Mouse (Mus musculus) stomach, embryonic 14.5 days (tissue): ENCODE measurements around the gene Icam2. TPM values are rescaled to one million over a fixed set of nuclear protein-coding genes. Genes with fewer than 3 reads are reported as not detected.

Source experiments
- ATAC-seq: fragments of 200-750 bp; cut with Nextera tagmentation; 2 replicates; pipeline ENCODE4 v1.8.0; 2017; ENCODE audit warnings: low read depth, moderate TSS enrichment; ENCODE audit not compliant: insufficient number of reproducible peaks, insufficient read depth, low FRiP score
- H3K27ac ChIP-seq: fragments of 300-500 bp; sonication (generic); 2 replicates; pipeline ENCODE4 v1.5.1; 2014; ENCODE audit warnings: mild to moderate bottlenecking, low read length, moderate library complexity, mixed read lengths
- H3K27me3 ChIP-seq: fragments of 300-500 bp; sonication (generic); 2 replicates; pipeline ENCODE4 v1.6.1; 2014; ENCODE audit warnings: low read length, control low read depth, mixed read lengths; ENCODE audit not compliant: control insufficient read depth, insufficient read depth
- H3K36me3 ChIP-seq: fragments of 300-500 bp; sonication (generic); 2 replicates; pipeline ENCODE4 v1.6.1; 2014; ENCODE audit warnings: mild to moderate bottlenecking, control low read depth, low read length, moderate library complexity, mixed read lengths; ENCODE audit not compliant: control insufficient read depth, insufficient read depth
- H3K4me1 ChIP-seq: fragments of 300-500 bp; sonication (generic); 2 replicates; pipeline ENCODE4 v1.6.1; 2014; ENCODE audit warnings: low read length, control low read depth, mixed read lengths; ENCODE audit not compliant: control insufficient read depth, insufficient read depth
- H3K4me2 ChIP-seq: fragments of 300-500 bp; sonication (generic); replicated peaks from 2 replicates; pipeline ENCODE4 v1.6.1; 2014; ENCODE audit warnings: low read depth, low read length, control low read depth
- H3K4me3 ChIP-seq: fragments of 300-500 bp; sonication (generic); 2 replicates; pipeline ENCODE4 v1.5.1; 2014; ENCODE audit warnings: low read depth, low read length, control low read depth
- H3K9ac ChIP-seq: fragments of 300-500 bp; sonication (generic); replicated peaks from 2 replicates; pipeline ENCODE4 v1.6.1; 2014; ENCODE audit warnings: low read depth, mild to moderate bottlenecking, control low read depth, low read length, moderate library complexity, mixed read lengths
- H3K9me3 ChIP-seq: fragments of 300-500 bp; sonication (generic); 2 replicates; pipeline ENCODE4 v1.6.1; 2016; ENCODE audit warnings: low read depth, low read length, control low read depth; ENCODE audit not compliant: control insufficient read depth
- WGBS: fragments of 180-500 bp; shearing (Covaris S2); extraction: QIAGEN DNeasy Blood & Tissue Kit; methylation state at CpG from one replicate; pipeline ENCODE4 v1.1.7; 2014; 5-methylcytosine and 5-hydroxymethylcytosine counted together
- polyA plus RNA-seq: library from polyadenylated mRNA; unstranded; fragments of >200 nt; fragmentation: Nextera tagmentation; extraction: Ambion mirVana; gene quantifications from 2 replicates; pipeline ENCODE4 v1.2.1, GENCODE M21; 2014

Gene Icam2
- polyA plus RNA-seq, 1 experiment from 2014 or later = 43.4 TPM

DNA sequence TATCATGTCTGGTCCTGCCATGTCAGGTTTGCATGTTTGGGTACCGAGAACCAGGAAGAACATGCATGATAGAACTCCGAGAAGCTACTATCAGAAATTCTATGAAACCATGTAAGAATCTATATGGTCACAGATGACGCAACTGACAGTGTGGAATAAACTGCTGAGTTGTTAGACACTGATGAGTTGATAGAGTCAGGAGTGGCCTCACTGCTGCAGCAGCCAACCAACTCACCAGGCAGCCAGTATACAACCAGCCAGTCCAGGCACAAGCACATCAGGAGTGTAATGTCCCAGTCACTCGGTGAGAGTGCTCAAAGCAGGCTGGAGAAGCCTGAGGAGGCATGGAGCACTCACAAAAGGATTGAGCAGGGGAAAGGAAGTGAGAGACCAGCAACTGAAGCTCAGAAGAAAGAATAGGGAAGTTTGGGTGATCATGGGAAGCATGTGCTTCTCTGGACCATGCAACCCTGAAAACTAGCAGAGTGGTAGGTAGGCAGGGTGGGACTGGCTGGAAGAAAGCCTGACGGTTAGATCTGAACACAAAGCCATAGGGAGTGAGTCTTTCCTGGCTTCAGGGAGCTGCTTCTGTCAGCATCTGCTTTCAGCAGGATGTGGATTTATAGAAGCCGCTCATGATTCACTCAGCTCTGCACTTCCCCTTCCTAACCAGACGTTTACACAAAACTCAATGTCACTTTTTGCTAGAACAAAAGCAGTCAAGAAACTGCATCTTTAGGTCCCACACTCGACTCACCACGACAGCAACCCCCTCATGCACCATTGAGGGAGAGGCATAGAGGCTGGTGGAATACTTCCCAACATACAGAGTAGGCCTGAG is 31.6 kb upstream of the Icam2 start:
- ATAC-seq = no peak
- no peak overlapping the region for H3K27ac ChIP-seq
- no peaks in the 10 kb centered on the region for H3K9me3 ChIP-seq
- 73% methylated on average over 9 of the region's 9 CpGs for WGBS
- H3K36me3 ChIP-seq = no peaks in the 10 kb centered on the region
- no peaks in the 10 kb centered on the region for H3K27me3 ChIP-seq
- no peak overlapping the region for H3K9ac ChIP-seq
- no peak overlapping the region for H3K4me2 ChIP-seq
- H3K4me3 ChIP-seq = no peak overlapping the region
- no peaks in the 10 kb centered on the region for H3K4me1 ChIP-seq

DNA sequence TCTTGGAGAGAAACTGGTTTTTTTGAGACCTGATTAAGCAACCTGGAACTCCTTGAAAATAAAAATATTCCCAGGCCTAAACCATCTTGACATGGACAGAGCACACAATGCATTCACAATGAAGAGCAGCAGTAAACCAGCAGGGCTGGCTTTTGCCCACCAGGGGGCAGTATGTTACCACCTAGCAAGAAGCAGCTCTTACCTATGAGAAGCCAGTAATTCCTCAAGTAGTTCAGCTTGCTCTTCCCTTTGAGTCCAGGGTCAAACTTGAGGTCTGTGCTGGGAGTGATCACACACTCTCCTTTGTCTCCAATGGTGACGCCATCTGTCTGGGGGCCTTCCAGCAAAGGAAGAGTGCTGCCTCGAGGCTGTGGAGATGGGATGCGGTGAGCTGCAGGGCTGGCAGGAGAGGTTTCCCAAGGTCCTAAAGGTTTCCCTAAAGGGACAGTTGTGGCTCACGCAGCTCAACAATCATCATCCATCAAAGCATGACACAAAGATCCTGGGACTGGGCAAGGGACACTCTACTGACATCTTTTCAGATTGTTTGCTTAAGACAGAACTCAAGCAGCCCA is 30.8 kb upstream of the Icam2 start:
- H3K4me1 ChIP-seq = no peaks in the 10 kb centered on the region
- ATAC-seq = peak; percentile 65; the same call in 1 of the 2 replicates

DNA sequence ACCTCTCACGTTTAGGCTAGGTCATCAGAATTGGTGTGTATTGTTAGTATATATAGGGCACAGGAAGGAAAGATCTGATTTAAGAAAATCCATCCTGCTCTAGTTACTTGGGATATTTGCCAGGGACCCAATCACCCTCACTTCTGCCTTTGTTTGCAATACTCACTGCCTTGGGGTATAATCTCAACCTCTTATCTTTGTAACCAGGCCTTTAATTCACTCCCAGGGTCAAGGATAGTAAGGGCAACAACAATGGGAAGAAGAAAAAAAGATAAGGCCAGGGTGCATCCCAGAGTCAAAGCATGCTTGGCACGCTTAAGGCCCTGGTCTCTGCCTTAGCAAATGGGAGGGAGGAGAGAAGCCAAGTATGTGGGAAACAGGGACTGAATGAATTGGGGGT is 30.0 kb upstream of the Icam2 start:
- no peak overlapping the region for H3K9ac ChIP-seq
- no peak for ATAC-seq
- no peak overlapping the region for H3K4me2 ChIP-seq
- H3K36me3 ChIP-seq = peaks cover 4% of the 10 kb centered on the region; the same call in 1 of the 2 replicates
- H3K4me1 ChIP-seq = no peaks in the 10 kb centered on the region
- no peaks in the 10 kb centered on the region for H3K27me3 ChIP-seq
- H3K9me3 ChIP-seq = no peaks in the 10 kb centered on the region
- H3K27ac ChIP-seq = no peak overlapping the region
- no peak overlapping the region for H3K4me3 ChIP-seq
- WGBS = 90% methylated on average over 2 of the region's 2 CpGs

More for the DNA sequence above, 30.8 kb upstream of the Icam2 start:
- Histone ChIP-seq H3K4me3 (no peak overlapping the region), H3K27me3 (no peaks in the 10 kb centered on the region), H3K9me3 (no peaks in the 10 kb centered on the region), H3K4me2 (no peak overlapping the region), H3K9ac (no peak overlapping the region), H3K36me3 (peaks cover 4% of the 10 kb centered on the region; the same call in 1 of the 2 replicates), H3K27ac (no peak overlapping the region)
- 30% methylated on average over 4 of the region's 4 CpGs for WGBS

DNA sequence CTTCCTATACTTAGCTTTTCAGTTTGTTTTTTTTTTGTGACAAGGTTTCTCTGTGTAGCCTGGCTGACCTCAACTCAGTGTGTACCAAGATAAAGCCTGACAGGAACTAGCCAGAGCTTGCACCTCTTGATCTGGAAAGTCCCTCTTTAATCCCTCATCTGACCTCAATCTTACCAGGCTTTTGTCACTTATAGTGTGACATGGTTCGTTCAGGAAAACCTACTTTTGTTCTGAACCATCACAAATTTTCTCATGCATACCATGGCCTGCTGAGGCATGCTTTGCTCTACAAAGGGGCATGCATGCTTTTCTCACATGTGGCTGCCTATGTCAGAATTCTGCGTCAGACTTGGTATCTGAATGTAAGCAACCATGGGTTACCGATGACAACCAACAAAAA is 28.5 kb upstream of the Icam2 start:
- H3K27ac ChIP-seq = no peak overlapping the region
- no peaks in the 10 kb centered on the region for H3K4me1 ChIP-seq
- 74% methylated on average over 3 of the region's 3 CpGs for WGBS
- no peak for ATAC-seq
- no peaks in the 10 kb centered on the region for H3K27me3 ChIP-seq
- H3K9ac ChIP-seq = no peak overlapping the region
- peaks cover 4% of the 10 kb centered on the region; the same call in 1 of the 2 replicates for H3K36me3 ChIP-seq
- no peak overlapping the region for H3K4me3 ChIP-seq
- no peak overlapping the region for H3K4me2 ChIP-seq
- H3K9me3 ChIP-seq = no peaks in the 10 kb centered on the region

DNA sequence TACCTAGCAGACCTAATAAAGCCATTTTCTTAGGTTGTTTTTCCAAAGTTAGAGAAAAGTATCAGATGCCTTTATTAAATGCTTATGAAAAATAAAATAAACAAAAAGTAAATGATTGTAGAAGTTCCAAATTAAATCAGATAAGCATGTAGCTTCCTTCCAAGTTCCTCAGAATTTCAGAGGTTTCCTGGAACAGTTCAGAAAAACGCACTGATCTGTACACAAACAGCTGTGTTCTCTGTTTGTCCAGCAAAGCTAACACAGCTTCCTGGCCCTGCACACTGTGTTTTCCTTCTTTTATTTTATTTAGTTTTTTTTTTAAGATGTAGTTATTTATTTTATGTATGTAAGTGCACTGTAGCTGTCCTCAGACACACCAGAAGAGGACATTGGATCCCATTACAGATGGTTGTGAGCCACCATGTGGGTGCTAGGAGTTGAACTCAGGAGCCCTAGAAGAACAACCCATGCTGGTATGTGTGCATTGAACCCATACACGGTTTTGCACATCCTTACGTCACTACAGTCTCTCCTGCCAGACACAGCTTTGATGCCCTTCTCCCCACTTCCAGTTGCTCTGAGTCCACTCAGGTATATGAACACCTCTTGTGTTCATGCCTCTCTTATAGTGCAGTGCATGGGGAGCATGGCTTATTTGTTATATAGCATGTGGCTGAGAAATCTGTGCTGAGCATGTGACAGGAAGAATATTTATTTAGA is 24.9 kb upstream of the Icam2 start:
- Histone ChIP-seq H3K27ac (no peak overlapping the region), H3K36me3 (peaks cover 4% of the 10 kb centered on the region; the same call in 1 of the 2 replicates), H3K4me3 (no peak overlapping the region), H3K9ac (no peak overlapping the region), H3K4me2 (no peak overlapping the region), H3K4me1 (no peaks in the 10 kb centered on the region), H3K27me3 (no peaks in the 10 kb centered on the region), H3K9me3 (no peaks in the 10 kb centered on the region)
- no peak for ATAC-seq
- WGBS = 87% methylated on average over 3 of the region's 3 CpGs

DNA sequence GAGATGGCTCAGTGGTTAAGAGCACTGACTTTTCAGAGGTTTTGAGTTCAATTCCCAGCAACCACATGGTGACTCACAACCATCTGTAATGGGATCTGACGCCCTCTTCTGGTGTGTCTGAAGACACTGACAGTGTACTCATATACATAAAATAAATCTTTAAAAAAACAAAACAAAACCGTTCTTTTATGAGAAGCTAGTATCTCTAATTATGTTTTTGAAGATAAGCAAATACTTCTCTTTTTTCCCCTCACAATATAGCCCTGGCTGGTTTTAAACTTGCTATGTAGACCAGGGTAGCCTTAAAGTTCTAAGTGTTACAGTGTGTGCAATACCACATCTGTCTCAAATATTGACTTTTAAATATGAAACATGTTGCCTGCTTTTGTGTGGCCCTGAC is 23.3 kb upstream of the Icam2 start:
- H3K9me3 ChIP-seq = no peaks in the 10 kb centered on the region
- peaks cover 13% of the 10 kb centered on the region; the same call in 1 of the 2 replicates for H3K36me3 ChIP-seq
- no peaks in the 10 kb centered on the region for H3K27me3 ChIP-seq
- no peak overlapping the region for H3K27ac ChIP-seq
- WGBS = 79% methylated on average over 2 of the region's 2 CpGs
- H3K4me2 ChIP-seq = no peak overlapping the region
- no peak for ATAC-seq
- H3K4me3 ChIP-seq = no peak overlapping the region
- no peaks in the 10 kb centered on the region for H3K4me1 ChIP-seq
- no peak overlapping the region for H3K9ac ChIP-seq

DNA sequence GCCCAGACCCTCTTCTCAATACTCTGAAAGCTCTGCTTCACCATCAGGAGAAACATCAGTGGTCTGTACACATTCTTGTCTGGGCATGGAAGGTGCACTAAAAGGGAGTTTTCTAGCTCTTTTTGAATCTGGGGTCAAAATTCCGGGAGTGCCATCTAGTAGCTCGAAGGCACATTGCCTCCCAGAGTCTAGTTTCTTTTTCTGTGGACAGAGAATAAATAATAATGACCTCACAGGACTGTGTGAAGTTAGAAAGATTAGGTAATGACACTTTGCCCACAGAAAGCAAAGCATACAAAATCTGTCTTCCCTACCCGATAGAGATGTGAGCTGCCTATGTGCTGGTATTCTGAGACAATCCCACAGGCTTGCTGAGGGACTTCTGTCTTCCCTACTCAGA is 22.6 kb upstream of the Icam2 start:
- no peak overlapping the region for H3K9ac ChIP-seq
- 78% methylated on average over 3 of the region's 3 CpGs for WGBS
- no peaks in the 10 kb centered on the region for H3K4me1 ChIP-seq
- no peak overlapping the region for H3K4me3 ChIP-seq
- H3K27me3 ChIP-seq = no peaks in the 10 kb centered on the region
- H3K36me3 ChIP-seq = peaks cover 16% of the 10 kb centered on the region; the same call in 1 of the 2 replicates
- H3K4me2 ChIP-seq = no peak overlapping the region
- no peak overlapping the region for H3K27ac ChIP-seq
- no peaks in the 10 kb centered on the region for H3K9me3 ChIP-seq
- ATAC-seq = no peak

DNA sequence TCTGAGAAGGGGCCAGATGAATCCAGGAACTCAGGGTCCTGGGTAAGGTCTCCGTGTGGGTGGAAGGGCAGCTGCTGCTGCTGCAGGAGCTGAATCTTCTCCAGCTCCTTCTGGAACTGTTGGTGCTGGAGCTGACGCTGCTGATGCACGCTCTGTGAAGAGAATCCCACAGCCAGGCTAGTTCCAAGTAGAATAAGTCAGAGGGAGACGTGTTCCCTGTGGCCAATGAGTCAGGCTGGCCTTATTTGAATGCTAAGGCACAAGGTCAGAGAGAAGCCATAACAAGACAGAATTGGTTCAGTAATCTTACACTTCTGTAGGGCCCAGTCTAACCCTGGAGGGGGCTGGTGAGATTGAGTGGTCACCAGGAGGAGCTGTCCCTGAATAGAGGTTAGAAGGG is 22.1 kb upstream of the Icam2 start:
- WGBS = 69% methylated on average over 4 of the region's 4 CpGs
- no peak for ATAC-seq
- H3K27me3 ChIP-seq = no peaks in the 10 kb centered on the region

More for the DNA sequence above, 22.1 kb upstream of the Icam2 start:
- no peaks in the 10 kb centered on the region for H3K9me3 ChIP-seq
- no peaks in the 10 kb centered on the region for H3K4me1 ChIP-seq
- H3K4me2 ChIP-seq = no peak overlapping the region
- H3K36me3 ChIP-seq = peaks cover 16% of the 10 kb centered on the region; the same call in 1 of the 2 replicates
- H3K27ac ChIP-seq = no peak overlapping the region
- no peak overlapping the region for H3K9ac ChIP-seq
- H3K4me3 ChIP-seq = no peak overlapping the region
